Mouse (Mus musculus): Measurements from ENCODE around the gene Dtx3l. TPM values are rescaled to one million over a fixed set of nuclear protein-coding genes. Genes with fewer than 3 reads are reported as not detected.

The Dtx3l gene
- polyA plus RNA-seq, 1 experiment = 20.9 TPM

DNA sequence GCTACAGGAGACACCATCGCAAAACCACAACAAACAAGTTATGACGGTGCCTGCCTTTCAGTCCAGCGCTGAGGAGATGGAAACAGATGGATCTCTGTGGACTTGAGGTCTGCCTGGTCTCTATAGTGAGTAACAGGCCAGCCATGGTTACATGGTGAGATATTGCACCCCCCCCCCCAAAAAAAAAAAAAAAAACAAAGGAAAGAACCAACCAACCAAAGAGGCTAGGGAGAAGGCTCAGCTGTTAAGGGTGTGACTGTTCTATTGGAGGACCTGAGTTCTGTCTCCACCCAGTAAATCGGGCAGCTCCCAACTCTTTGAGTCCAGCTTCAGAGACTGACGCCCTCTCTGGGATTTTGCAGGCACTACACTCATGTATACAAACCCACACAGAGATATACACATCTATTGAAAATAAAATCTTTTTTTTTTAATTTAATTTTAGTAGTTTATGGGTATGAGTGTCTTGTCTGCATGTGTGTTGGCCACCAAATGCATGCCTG is 13.7 kb upstream of the Dtx3l start:
- Histone ChIP-seq H3K27ac (ENCODE audit: control insufficient read depth, insufficient read depth, low read length) (no peak overlapping the region), H3K36me3 (ENCODE audit: control insufficient read depth, insufficient read depth, low read length) (peaks cover 52% of the 10 kb centered on the region), H3K4me3 (ENCODE audit: control insufficient read depth, insufficient read depth, low read length) (no peak overlapping the region), H3K27me3 (ENCODE audit: control insufficient read depth, insufficient read depth, low read length) (no peaks in the 10 kb centered on the region), H3K4me1 (replicated peaks; ENCODE audit: control insufficient read depth, insufficient read depth, low read length) (peaks cover 2% of the 10 kb centered on the region; the same call in 1 of the 2 replicates)
- WGBS = 63% methylated on average over 5 of the region's 5 CpGs
- no peak for TF ChIP-seq POLR2A (IDR thresholded peaks at IDR 0.05; ENCODE audit: control insufficient read depth, extremely low read depth, insufficient read depth, low read length, poor library complexity)
- no peak for DNase-seq

- 96% methylated on average over 3 of the region's 3 CpGs for WGBS
- Histone ChIP-seq H3K27ac (ENCODE audit: control insufficient read depth, insufficient read depth, low read length) (no peak overlapping the region), H3K27me3 (ENCODE audit: control insufficient read depth, insufficient read depth, low read length) (no peaks in the 10 kb centered on the region), H3K4me1 (replicated peaks; ENCODE audit: control insufficient read depth, insufficient read depth, low read length) (peaks cover 2% of the 10 kb centered on the region; the same call in 1 of the 2 replicates), H3K36me3 (ENCODE audit: control insufficient read depth, insufficient read depth, low read length) (peaks cover 46% of the 10 kb centered on the region), H3K4me3 (ENCODE audit: control insufficient read depth, insufficient read depth, low read length) (no peak overlapping the region)
- no peak for TF ChIP-seq POLR2A (IDR thresholded peaks at IDR 0.05; ENCODE audit: control insufficient read depth, extremely low read depth, insufficient read depth, low read length, poor library complexity)
- TF ChIP-seq CTCF (IDR thresholded peaks at IDR 0.05; ENCODE audit: borderline replicate concordance, control insufficient read depth, extremely low read depth, insufficient read depth, low read length, poor library complexity) = no peak
- DNase-seq = no peak
Observed at GRCm38 (mm10) chr16:35951216-35951615, 12.3 kb upstream of the Dtx3l start.

DNA sequence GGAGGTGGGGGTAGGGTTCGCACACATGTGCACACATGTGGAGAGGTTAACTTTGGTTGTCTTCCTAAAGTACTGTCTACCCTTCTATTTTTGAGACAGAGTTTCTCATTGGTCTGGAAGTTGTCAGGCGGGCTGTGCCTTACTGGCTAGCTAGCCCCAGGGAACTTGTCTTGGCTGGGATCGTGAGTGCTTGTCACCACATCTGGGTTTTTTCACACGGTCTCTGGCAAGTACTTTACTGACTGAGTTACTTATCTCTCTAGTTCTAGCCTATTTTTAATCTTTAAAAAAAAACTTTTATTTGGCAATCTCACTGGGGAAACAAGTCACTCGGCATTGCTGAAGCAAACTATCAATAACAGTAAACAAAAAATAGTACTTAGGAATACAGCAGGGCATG is 10.3 kb upstream of the Dtx3l start:
- no peak for DNase-seq
- WGBS = 90% methylated on average over 5 of the region's 5 CpGs
- TF ChIP-seq CTCF (IDR thresholded peaks at IDR 0.05; ENCODE audit: borderline replicate concordance, control insufficient read depth, extremely low read depth, insufficient read depth, low read length, poor library complexity) (no peak), POLR2A (IDR thresholded peaks at IDR 0.05; ENCODE audit: control insufficient read depth, extremely low read depth, insufficient read depth, low read length, poor library complexity) (no peak)
- H3K27me3 ChIP-seq (ENCODE audit: control insufficient read depth, insufficient read depth, low read length) = no peaks in the 10 kb centered on the region
- H3K36me3 ChIP-seq (ENCODE audit: control insufficient read depth, insufficient read depth, low read length) = peaks cover 34% of the 10 kb centered on the region
- H3K4me3 ChIP-seq (ENCODE audit: control insufficient read depth, insufficient read depth, low read length) = no peak overlapping the region
- H3K4me1 ChIP-seq (replicated peaks; ENCODE audit: control insufficient read depth, insufficient read depth, low read length) = peaks cover 2% of the 10 kb centered on the region; the same call in 1 of the 2 replicates
- no peak overlapping the region for H3K27ac ChIP-seq (ENCODE audit: control insufficient read depth, insufficient read depth, low read length)

- DNase-seq = peak; percentile 40
- peaks cover 7% of the 10 kb centered on the region; the same call in 1 of the 2 replicates for H3K36me3 ChIP-seq (ENCODE audit: control insufficient read depth, insufficient read depth, low read length)
- no peaks in the 10 kb centered on the region for H3K27me3 ChIP-seq (ENCODE audit: control insufficient read depth, insufficient read depth, low read length)
- TF ChIP-seq CTCF (IDR thresholded peaks at IDR 0.05; ENCODE audit: borderline replicate concordance, control insufficient read depth, extremely low read depth, insufficient read depth, low read length, poor library complexity) = no peak
- TF ChIP-seq POLR2A (IDR thresholded peaks at IDR 0.05; ENCODE audit: control insufficient read depth, extremely low read depth, insufficient read depth, low read length, poor library complexity) = no peak
- H3K27ac ChIP-seq (ENCODE audit: control insufficient read depth, insufficient read depth, low read length) = no peak overlapping the region
- no peak overlapping the region for H3K4me3 ChIP-seq (ENCODE audit: control insufficient read depth, insufficient read depth, low read length)
- H3K4me1 ChIP-seq (replicated peaks; ENCODE audit: control insufficient read depth, insufficient read depth, low read length) = peaks cover 5% of the 10 kb centered on the region
- WGBS = 89% methylated on average over 7 of the region's 7 CpGs
Observed at GRCm38 (mm10) chr16:35941382-35941781, 2.4 kb upstream of the Dtx3l start.

DNA sequence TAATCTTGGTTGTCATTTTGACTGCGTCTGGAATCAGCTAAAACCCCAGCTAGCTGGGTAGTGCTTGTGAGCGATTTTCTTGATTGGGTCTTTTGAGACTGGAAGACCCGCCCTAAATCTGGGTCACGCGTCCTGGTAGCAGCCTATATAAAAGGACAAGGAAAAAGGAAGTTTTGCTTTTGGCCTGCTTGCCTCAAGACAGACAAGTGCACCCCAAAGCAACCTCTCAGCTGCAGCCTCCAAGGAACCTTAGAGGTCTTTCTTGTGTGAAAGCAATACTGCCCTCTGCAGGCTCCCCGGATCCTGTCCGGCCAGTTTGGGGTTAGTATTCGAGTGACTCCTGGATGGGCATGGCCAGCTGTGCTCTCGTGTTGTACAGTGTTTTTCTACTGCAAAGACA is 739 bp upstream of the Dtx3l start:
- Histone ChIP-seq H3K4me3 (ENCODE audit: control insufficient read depth, insufficient read depth, low read length) (peak overlapping the region; percentile 1; the same call in 1 of the 2 replicates), H3K27me3 (ENCODE audit: control insufficient read depth, insufficient read depth, low read length) (no peaks in the 10 kb centered on the region), H3K36me3 (ENCODE audit: control insufficient read depth, insufficient read depth, low read length) (peaks cover 17% of the 10 kb centered on the region; the same call in 1 of the 2 replicates), H3K27ac (ENCODE audit: control insufficient read depth, insufficient read depth, low read length) (peak overlapping the region; percentile 86), H3K4me1 (replicated peaks; ENCODE audit: control insufficient read depth, insufficient read depth, low read length) (peaks cover 12% of the 10 kb centered on the region)
- DNase-seq = peak; percentile 91
- 1% methylated on average over 9 of the region's 9 CpGs for WGBS
- TF ChIP-seq CTCF (IDR thresholded peaks at IDR 0.05; ENCODE audit: borderline replicate concordance, control insufficient read depth, extremely low read depth, insufficient read depth, low read length, poor library complexity) (peak; percentile 75; the same call in 1 of the 2 replicates), POLR2A (IDR thresholded peaks at IDR 0.05; ENCODE audit: control insufficient read depth, extremely low read depth, insufficient read depth, low read length, poor library complexity) (peak; percentile 37; the same call in 1 of the 2 replicates)

DNA sequence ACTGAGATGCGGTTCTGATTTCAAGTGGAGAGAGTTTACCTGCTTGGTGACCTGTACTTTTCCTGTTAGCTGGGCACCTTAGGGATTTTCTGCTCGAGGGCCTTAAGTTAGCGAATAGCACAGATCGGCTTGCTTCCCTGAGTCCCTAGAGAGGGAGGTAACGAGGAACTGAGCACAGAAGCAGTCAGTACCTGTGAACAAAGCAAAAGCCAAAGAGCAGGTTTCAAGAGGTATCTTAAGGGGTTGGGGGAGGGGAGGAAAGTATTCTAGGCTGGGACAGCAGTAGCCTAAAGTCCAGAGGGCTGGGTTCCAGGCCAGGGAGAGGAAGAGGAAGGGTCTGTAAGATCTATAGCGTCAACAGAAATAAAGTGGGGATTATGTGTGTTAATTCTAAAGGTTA is 310 bp upstream of the Dtx3l start:
- peaks cover 12% of the 10 kb centered on the region for H3K4me1 ChIP-seq (replicated peaks; ENCODE audit: control insufficient read depth, insufficient read depth, low read length)
- no peaks in the 10 kb centered on the region for H3K27me3 ChIP-seq (ENCODE audit: control insufficient read depth, insufficient read depth, low read length)
- peak overlapping the region; percentile 86 for H3K27ac ChIP-seq (ENCODE audit: control insufficient read depth, insufficient read depth, low read length)
- H3K36me3 ChIP-seq (ENCODE audit: control insufficient read depth, insufficient read depth, low read length) = peaks cover 17% of the 10 kb centered on the region
- no peak for TF ChIP-seq CTCF (IDR thresholded peaks at IDR 0.05; ENCODE audit: borderline replicate concordance, control insufficient read depth, extremely low read depth, insufficient read depth, low read length, poor library complexity)
- TF ChIP-seq POLR2A (IDR thresholded peaks at IDR 0.05; ENCODE audit: control insufficient read depth, extremely low read depth, insufficient read depth, low read length, poor library complexity) = no peak
- WGBS = under 1% methylated on average over 6 of the region's 6 CpGs
- peak overlapping the region; percentile 94 for H3K4me3 ChIP-seq (ENCODE audit: control insufficient read depth, insufficient read depth, low read length)
- DNase-seq = peak; percentile 45

DNA sequence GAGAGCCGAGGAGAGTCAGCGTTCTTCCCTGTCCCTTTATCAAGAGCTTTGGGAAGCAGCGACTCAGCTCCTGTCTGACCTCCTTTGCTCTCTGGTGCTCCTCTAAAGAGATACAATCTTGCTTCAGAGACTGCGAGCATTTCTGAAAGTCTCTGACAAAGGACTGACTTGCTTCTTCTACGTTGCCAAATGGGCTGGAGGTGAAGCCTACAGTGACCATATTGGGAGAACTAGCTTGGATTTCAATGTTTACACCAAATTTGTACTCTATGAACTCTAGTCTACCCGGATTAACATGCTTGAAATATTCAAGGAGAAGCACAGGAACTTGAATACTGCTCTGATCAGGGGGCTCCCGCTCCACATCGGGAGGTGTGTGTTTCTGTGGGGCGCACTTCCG is 5.8 kb downstream of the Dtx3l start:
- Histone ChIP-seq H3K27ac (ENCODE audit: control insufficient read depth, insufficient read depth, low read length) (no peak overlapping the region), H3K36me3 (ENCODE audit: control insufficient read depth, insufficient read depth, low read length) (peaks cover 67% of the 10 kb centered on the region), H3K4me1 (replicated peaks; ENCODE audit: control insufficient read depth, insufficient read depth, low read length) (peaks cover 9% of the 10 kb centered on the region), H3K4me3 (ENCODE audit: control insufficient read depth, insufficient read depth, low read length) (no peak overlapping the region), H3K27me3 (ENCODE audit: control insufficient read depth, insufficient read depth, low read length) (no peaks in the 10 kb centered on the region)
- no peak for DNase-seq
- TF ChIP-seq CTCF (IDR thresholded peaks at IDR 0.05; ENCODE audit: borderline replicate concordance, control insufficient read depth, extremely low read depth, insufficient read depth, low read length, poor library complexity) = no peak
- 95% methylated on average over 10 of the region's 10 CpGs for WGBS
